Mouse (Mus musculus) E14TG2a.4 (cell line): ENCODE data around the gene Riox1.

Experiments
- CTCF ChIP-seq: conservative IDR thresholded peaks from 2 replicates; pipeline ENCODE4 v1.5.1; 2014; ENCODE audit warnings: low read length
- NANOG ChIP-seq: IDR thresholded peaks from 2 replicates; pipeline ENCODE4 v1.6.1; 2014; ENCODE audit warnings: borderline replicate concordance, low read length, mixed read lengths

DNA sequence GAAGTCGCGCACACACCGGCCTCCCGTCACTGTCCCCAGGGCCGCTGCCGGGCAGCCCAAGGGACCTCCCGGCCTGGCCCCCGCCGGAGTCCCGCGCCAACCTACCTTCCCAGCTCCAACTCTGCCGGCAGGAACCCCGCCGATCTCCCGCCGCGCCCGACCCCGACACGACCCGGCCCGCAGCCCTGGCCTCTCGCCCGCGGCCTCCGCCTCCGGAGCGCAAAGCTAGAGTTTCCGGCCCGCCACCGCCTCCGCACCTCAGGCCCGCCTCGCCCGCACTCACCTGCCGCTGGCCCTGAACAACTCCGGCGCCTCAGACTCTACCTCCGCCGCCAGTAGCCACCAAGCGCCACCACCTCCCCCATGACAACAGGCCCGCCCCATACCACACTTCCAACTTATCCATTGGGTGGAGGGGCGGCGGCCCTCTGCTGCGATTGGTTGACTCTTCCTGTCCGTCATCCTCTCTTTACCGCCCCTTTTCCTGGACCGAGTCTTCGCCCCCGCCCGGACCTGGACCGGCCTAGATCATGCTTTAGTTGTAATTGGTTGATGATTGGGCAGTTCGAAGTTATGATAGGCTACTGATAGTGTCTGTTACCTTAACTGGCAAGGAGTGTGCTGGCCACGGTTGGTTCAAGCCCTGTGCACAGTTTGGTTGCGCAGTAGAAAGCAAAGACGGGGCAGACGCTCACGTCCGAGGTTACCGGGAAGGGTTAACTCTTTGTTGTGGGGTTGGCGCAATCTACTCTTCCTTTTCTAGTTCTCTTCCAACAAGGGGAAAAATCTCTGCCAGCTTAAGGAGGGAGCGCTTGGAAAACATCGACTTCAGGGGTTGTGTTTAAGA, 28.6 kb upstream of the Riox1 start, which contains the start of gene Numb:
- TF ChIP-seq CTCF (no peak), NANOG (no peak)
